Mouse (Mus musculus) lung, postnatal 36 days (tissue): ENCODE measurements at regions not wholly inside any gene's neighbourhood (a gene's known extent, or its start where the extent isn't known, plus 50 kb on each side); places are given as distances from the start of the nearest gene placed in this dataset.
"Not testable (repeated sequence)": the region's sequence is repeated elsewhere in the genome, so short reads cannot be mapped to it uniquely, and the experiment has no call there.

ENCODE experiments used
- DNase-seq: peaks from one replicate; pipeline ENCODE4 v3.0.0; 2022; ENCODE audit warnings: mixed read lengths

- DNase-seq: no peak
Observed at GRCm38 (mm10) chr10:119094166-119094565, 145.7 kb downstream of the Cand1 start.

GRCm38 (mm10) chr10:119087886-119088285 lies 152.0 kb downstream of the Cand1 start:
- no peak for DNase-seq

- no peak for DNase-seq
Observed at GRCm38 (mm10) chr10:119087071-119087665, 152.7 kb downstream of the Cand1 start.

GRCm38 (mm10) chr10:119086450-119086849 lies 153.4 kb downstream of the Cand1 start:
- DNase-seq: no peak

- no peak for DNase-seq
Observed at GRCm38 (mm10) chr10:119083431-119083830, 156.4 kb downstream of the Cand1 start.

- no peak for DNase-seq
Observed at GRCm38 (mm10) chr10:119082861-119083260, 157.0 kb downstream of the Cand1 start.

- DNase-seq: not testable (repeated sequence)
Observed at GRCm38 (mm10) chr10:119081766-119082165, 158.1 kb downstream of the Cand1 start.

- DNase-seq: no peak
Observed at GRCm38 (mm10) chr10:119076100-119076566, 163.7 kb downstream of the Cand1 start.

- DNase-seq: no peak
Observed at GRCm38 (mm10) chr10:119074887-119075286, 165.0 kb downstream of the Cand1 start.

GRCm38 (mm10) chr10:119073991-119074390 lies 165.9 kb downstream of the Cand1 start:
- no peak for DNase-seq

- DNase-seq: peak; percentile 28
Observed at GRCm38 (mm10) chr10:119069410-119069809, 170.4 kb downstream of the Cand1 start.

- DNase-seq: no peak
Observed at GRCm38 (mm10) chr10:119067838-119068237, 172.0 kb downstream of the Cand1 start.

GRCm38 (mm10) chr10:119067366-119067765 lies 172.5 kb downstream of the Cand1 start:
- no peak for DNase-seq

GRCm38 (mm10) chr10:119065974-119066373 lies 173.9 kb downstream of the Cand1 start:
- peak; percentile 83 for DNase-seq

- DNase-seq: peak; percentile 69
Observed at GRCm38 (mm10) chr10:119065133-119065817, 174.6 kb downstream of the Cand1 start.

GRCm38 (mm10) chr10:119064218-119064617 lies 175.6 kb downstream of the Cand1 start:
- no peak for DNase-seq

GRCm38 (mm10) chr10:119063209-119063699 lies 176.6 kb downstream of the Cand1 start:
- peak; percentile 70 for DNase-seq

GRCm38 (mm10) chr10:119061958-119062599 lies 177.8 kb downstream of the Cand1 start:
- DNase-seq: no peak

GRCm38 (mm10) chr10:119061349-119061850 lies 178.5 kb downstream of the Cand1 start:
- no peak for DNase-seq

- no peak for DNase-seq
Observed at GRCm38 (mm10) chr10:119058493-119059020, 181.3 kb downstream of the Cand1 start.

GRCm38 (mm10) chr10:119055199-119055785 lies 184.6 kb downstream of the Cand1 start:
- DNase-seq: peak; percentile 87
